Mouse (Mus musculus) liver, adult 2 months (tissue): Measurements from ENCODE around the gene Hspa5. TPM values are rescaled to one million over a fixed set of nuclear protein-coding genes. Genes with fewer than 3 reads are reported as not detected.

Experiments
- DNase-seq: peaks from one replicate; pipeline ENCODE4 v3.0.0-alpha.2; 2011; ENCODE audit warnings: low read depth, low spot score; ENCODE audit errors: extremely low read depth
- H3K27ac ChIP-seq: fragments of 200-500 bp; replicated peaks from 2 replicates; pipeline ENCODE4 v1.5.1; 2012; ENCODE audit warnings: low read depth, mild to moderate bottlenecking, control low read depth, inconsistent platforms, low read length; ENCODE audit not compliant: insufficient read depth
- H3K27me3 ChIP-seq: fragments of 200-500 bp; 2 replicates; pipeline ENCODE4 v1.6.1; 2012; ENCODE audit warnings: mild to moderate bottlenecking, moderate library complexity, low read length, inconsistent platforms; ENCODE audit not compliant: control insufficient read depth, insufficient read depth
- H3K36me3 ChIP-seq: fragments of 200-500 bp; 2 replicates; pipeline ENCODE4 v1.6.1; 2012; ENCODE audit warnings: low read length, inconsistent platforms; ENCODE audit not compliant: control insufficient read depth, insufficient read depth
- H3K4me1 ChIP-seq: fragments of 200-500 bp; 2 replicates; pipeline ENCODE4 v1.6.1; 2011; ENCODE audit warnings: low read length; ENCODE audit not compliant: control insufficient read depth, insufficient read depth
- H3K4me3 ChIP-seq: fragments of 200-500 bp; 2 replicates; pipeline ENCODE4 v1.5.1; 2011; ENCODE audit warnings: low read depth, mild to moderate bottlenecking, control low read depth, low read length, moderate library complexity; ENCODE audit not compliant: insufficient read depth
- H3K79me2 ChIP-seq: fragments of 200-500 bp; 2 replicates; pipeline ENCODE4 v1.6.1; 2012; ENCODE audit warnings: inconsistent platforms, mild to moderate bottlenecking, low read length, moderate library complexity; ENCODE audit not compliant: control insufficient read depth, insufficient read depth
- H3K9ac ChIP-seq: fragments of 200-500 bp; 2 replicates; pipeline ENCODE4 v1.6.1; 2012; ENCODE audit warnings: low read depth, mild to moderate bottlenecking, control low read depth, inconsistent platforms, low read length
- CTCF ChIP-seq: fragments of 200-500 bp; IDR thresholded peaks from 2 replicates; pipeline ENCODE4 v1.5.1; 2011; ENCODE audit warnings: low read depth, low read length, control low read depth
- POLR2A ChIP-seq: fragments of 200-500 bp; IDR thresholded peaks from 2 replicates; pipeline ENCODE4 v1.6.1; 2011; ENCODE audit warnings: low read length, control low read depth; ENCODE audit not compliant: insufficient read depth; ENCODE audit errors: extremely low read depth
- WGBS: fragments of 180-500 bp; shearing (Covaris S2); methylation state at CpG from one replicate; pipeline ENCODE4 v1.1.7; 2018; 5-methylcytosine and 5-hydroxymethylcytosine counted together
- polyA plus RNA-seq: library from polyadenylated mRNA; depleted of rRNA; stranded (reverse); fragments of >200 nt; gene quantifications from 2 replicates; pipeline ENCODE4 v1.2.3, GENCODE M21; 2012
- total RNA-seq: library from RNA; depleted of rRNA; stranded (reverse); fragments of >200 nt; gene quantifications from 2 replicates; pipeline ENCODE4 v1.2.3, GENCODE M21; 2014

Gene Hspa5
- total and polyA plus RNA-seq, 2 experiments: 843 to 1,344 TPM

DNA sequence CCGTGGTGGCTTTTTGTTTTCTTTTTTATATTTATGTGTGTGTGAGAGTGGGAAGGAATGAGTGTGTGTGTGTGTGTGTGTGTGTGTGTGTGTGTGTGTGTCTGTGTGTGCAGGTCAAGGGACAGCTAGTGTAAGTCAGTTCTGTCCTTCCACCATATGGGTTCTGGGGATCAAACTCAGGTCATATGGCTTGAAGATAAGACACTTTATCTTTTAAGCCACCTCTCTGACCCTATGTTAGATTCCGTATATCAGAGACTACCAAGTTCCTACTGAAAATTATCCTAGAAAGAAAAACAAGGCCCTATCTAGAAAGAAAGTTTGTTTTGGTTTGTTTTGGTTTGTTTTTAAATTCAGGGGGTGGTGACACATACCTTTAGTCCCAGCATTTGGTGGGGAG is 9.6 kb upstream of the Hspa5 start:
- 80% methylated on average over 2 of the region's 2 CpGs for WGBS
- no peak for DNase-seq
- H3K4me3 ChIP-seq: no peak overlapping the region
- no peaks in the 10 kb centered on the region for H3K27me3 ChIP-seq
- no peaks in the 10 kb centered on the region for H3K36me3 ChIP-seq
- H3K27ac ChIP-seq: no peak overlapping the region
- peaks cover 2% of the 10 kb centered on the region; the same call in 1 of the 2 replicates for H3K4me1 ChIP-seq
- TF ChIP-seq POLR2A (no peak), CTCF (no peak)
- no peaks in the 10 kb centered on the region for H3K79me2 ChIP-seq
- H3K9ac ChIP-seq: no peak overlapping the region

DNA sequence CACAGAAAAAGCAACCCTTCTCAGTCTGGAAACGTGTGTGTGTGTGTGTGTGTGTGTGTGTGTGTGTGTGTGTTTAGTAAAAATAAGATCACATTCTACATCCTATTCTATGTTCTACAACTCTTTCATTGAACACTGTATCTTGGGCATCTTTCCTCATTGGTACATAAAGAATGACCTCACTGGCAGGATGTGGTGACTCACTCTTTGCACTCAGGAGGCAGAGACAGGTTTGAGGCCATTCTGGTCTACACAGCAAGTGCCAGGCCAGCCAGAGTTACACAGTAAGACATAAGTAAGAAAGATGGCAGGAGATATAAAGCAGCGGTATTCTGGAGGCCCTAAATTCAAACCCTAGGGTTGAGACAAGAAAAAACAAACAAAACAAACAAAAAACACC is 8.9 kb upstream of the Hspa5 start:
- WGBS: 73% methylated on average over 2 of the region's 2 CpGs
- Histone ChIP-seq H3K27me3 (no peaks in the 10 kb centered on the region), H3K4me1 (no peaks in the 10 kb centered on the region), H3K79me2 (no peaks in the 10 kb centered on the region), H3K27ac (no peak overlapping the region), H3K4me3 (no peak overlapping the region), H3K36me3 (no peaks in the 10 kb centered on the region), H3K9ac (no peak overlapping the region)
- DNase-seq: no peak
- TF ChIP-seq CTCF (no peak), POLR2A (no peak)

- no peak overlapping the region for H3K27ac ChIP-seq
- H3K79me2 ChIP-seq: no peaks in the 10 kb centered on the region
- no peak for TF ChIP-seq POLR2A
- no peak for DNase-seq
- 83% methylated on average over 12 of the region's 12 CpGs for WGBS
- no peak overlapping the region for H3K4me3 ChIP-seq
- H3K4me1 ChIP-seq: no peaks in the 10 kb centered on the region
- no peak overlapping the region for H3K9ac ChIP-seq
- H3K36me3 ChIP-seq: no peaks in the 10 kb centered on the region
- no peaks in the 10 kb centered on the region for H3K27me3 ChIP-seq
Observed at GRCm38 (mm10) chr2:34764801-34765200, 7.0 kb upstream of the Hspa5 start.

GRCm38 (mm10) chr2:34770049-34770448 is 1.7 kb upstream of the Hspa5 start:
- DNase-seq: peak; percentile 72
- Histone ChIP-seq H3K4me1 (peaks cover 22% of the 10 kb centered on the region), H3K9ac (no peak overlapping the region), H3K79me2 (peaks cover 18% of the 10 kb centered on the region), H3K27ac (no peak overlapping the region; the same call in 1 of the 2 replicates), H3K27me3 (no peaks in the 10 kb centered on the region), H3K4me3 (no peak overlapping the region), H3K36me3 (peaks cover 24% of the 10 kb centered on the region)
- TF ChIP-seq POLR2A (no peak), CTCF (no peak)
- 47% methylated on average over 2 of the region's 2 CpGs for WGBS

DNA sequence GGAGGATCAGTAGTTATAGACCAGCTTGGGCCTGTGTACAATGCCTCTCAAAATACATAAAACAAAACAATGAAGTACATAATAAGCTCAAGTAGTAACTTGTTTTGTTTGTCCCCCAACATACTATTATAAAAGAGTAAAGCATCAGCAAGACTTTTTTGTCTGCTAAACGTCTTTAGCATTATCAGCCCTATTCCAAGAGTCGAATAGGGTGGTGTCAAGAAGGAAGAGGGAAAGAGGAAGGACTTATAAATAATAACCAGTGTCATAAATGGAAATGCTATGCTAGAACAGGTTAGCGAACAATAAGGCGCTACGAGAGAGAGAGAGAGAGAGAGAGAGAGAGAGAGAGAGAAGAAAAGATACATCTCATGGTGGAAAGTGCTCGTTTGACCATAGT is 819 bp upstream of the Hspa5 start:
- H3K79me2 ChIP-seq: peaks cover 18% of the 10 kb centered on the region
- H3K9ac ChIP-seq: peak overlapping the region; percentile 92
- no peak for TF ChIP-seq CTCF
- TF ChIP-seq POLR2A: no peak
- peaks cover 26% of the 10 kb centered on the region for H3K4me1 ChIP-seq
- 0% methylated on average over 6 of the region's 6 CpGs for WGBS
- peak overlapping the region; percentile 93 for H3K4me3 ChIP-seq
- peak; percentile 35 for DNase-seq
- H3K27me3 ChIP-seq: no peaks in the 10 kb centered on the region
- peaks cover 32% of the 10 kb centered on the region for H3K36me3 ChIP-seq
- H3K27ac ChIP-seq: peak overlapping the region; percentile 87

GRCm38 (mm10) chr2:34772252-34773235 is 774 bp downstream of the Hspa5 start:
- WGBS: under 1% methylated on average over 50 of the region's 50 CpGs
- peak overlapping the region; percentile 86 for H3K27ac ChIP-seq
- peak overlapping the region; percentile 88 for H3K4me3 ChIP-seq
- DNase-seq: peak; percentile 48
- no peaks in the 10 kb centered on the region for H3K27me3 ChIP-seq
- H3K4me1 ChIP-seq: peaks cover 26% of the 10 kb centered on the region
- TF ChIP-seq CTCF (0 out of 2 replicates have a peak, but pooled peaks have one; percentile 3), POLR2A (no peak)
- H3K36me3 ChIP-seq: peaks cover 47% of the 10 kb centered on the region
- peak overlapping the region; percentile 95 for H3K9ac ChIP-seq
- H3K79me2 ChIP-seq: peaks cover 18% of the 10 kb centered on the region
